Mouse (Mus musculus) ES-Bruce4 (cell line): ENCODE measurements around the gene Gm21627.
"Not testable (repeated sequence)": the region's sequence is repeated elsewhere in the genome, so short reads cannot be mapped to it uniquely, and the experiment has no call there.

Experiments
- CTCF ChIP-seq: IDR thresholded peaks from one replicate; pipeline ENCODE4 v1.8.1; 2011; ENCODE audit warnings: low read depth, low read length
- POLR2A ChIP-seq: IDR thresholded peaks from one replicate; pipeline ENCODE4 v1.8.1; 2011; ENCODE audit warnings: low read length; ENCODE audit not compliant: insufficient read depth

DNA sequence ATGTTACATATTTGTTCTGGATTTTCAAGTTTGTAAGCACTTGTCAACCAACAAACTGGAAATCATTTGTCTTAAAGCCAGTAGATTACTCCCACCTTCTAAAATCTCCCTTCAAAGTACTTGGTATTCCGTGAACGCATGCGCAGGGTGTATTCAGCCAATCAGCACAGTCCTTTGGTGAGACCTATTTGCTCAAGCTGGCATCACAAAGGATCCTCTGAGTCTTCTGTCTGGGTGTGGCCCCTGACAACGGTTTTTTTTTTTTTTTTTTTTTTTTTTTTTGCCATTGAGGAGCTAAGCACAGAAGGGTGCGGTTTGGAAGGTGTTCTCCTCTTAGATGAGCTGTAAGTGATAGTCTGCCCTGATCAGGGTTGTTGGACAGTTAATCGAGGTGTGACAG is at the start of gene Gm21627:
- TF ChIP-seq POLR2A, CTCF: not testable (repeated sequence)
